Mouse (Mus musculus): ENCODE measurements around the gene Camta1. TPM values are rescaled to one million over a fixed set of nuclear protein-coding genes. Genes with fewer than 3 reads are reported as not detected.

Gene Camta1
- polyA plus RNA-seq, 1 experiment from 2014 or later = 171 TPM

DNA sequence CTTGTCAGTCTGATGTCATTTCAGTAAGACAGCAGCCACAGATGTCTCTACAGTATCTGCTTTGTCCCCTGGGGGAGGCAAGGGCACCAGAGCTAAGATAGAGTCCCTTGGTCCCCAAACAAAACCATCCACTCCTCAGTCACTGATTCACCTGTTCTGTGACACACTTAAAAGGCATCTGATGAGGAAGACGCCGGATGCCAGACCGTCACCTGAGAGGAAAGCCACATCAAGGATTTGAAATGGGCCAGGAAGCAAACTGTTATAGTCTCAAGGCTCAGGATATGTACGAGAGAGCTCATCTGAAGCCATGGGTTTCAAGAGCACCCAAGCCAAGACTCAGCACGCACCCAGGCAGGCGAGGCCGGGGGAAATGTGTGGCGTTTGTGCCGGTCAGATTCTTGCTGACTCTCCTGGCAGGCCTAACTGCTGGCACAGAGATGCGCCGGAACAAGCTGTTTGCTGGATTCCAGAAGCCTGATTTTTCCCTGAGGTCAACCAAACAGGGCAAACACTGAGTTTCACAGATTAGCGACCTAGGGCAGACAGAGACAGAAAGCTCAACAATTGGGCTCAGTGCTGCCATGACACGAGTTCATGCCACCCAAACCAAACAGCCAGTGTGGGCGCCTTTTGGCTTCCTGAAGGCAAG lies 958.5 kb downstream of the Camta1 start:
- H3K27ac ChIP-seq = no peak overlapping the region
- H3K4me2 ChIP-seq (replicated peaks) = no peak overlapping the region
- H3K36me3 ChIP-seq (replicated peaks; ENCODE audit: control insufficient read depth, insufficient read depth) = peaks cover 57% of the 10 kb centered on the region
- 94% methylated on average over 14 of the region's 14 CpGs for WGBS
- no peaks in the 10 kb centered on the region for H3K27me3 ChIP-seq (ENCODE audit: control insufficient read depth, insufficient read depth, low read length)
- no peak for DNase-seq (ENCODE audit: low spot score)
- H3K9me3 ChIP-seq (ENCODE audit: control insufficient read depth, low read length) = no peaks in the 10 kb centered on the region
- H3K4me3 ChIP-seq (replicated peaks; ENCODE audit: low read length) = no peak overlapping the region
- H3K9ac ChIP-seq = no peak overlapping the region
- H3K4me1 ChIP-seq (replicated peaks; ENCODE audit: control insufficient read depth, insufficient read depth, low read length) = no peaks in the 10 kb centered on the region
- no peak for ATAC-seq (ENCODE audit: low FRiP score)

DNA sequence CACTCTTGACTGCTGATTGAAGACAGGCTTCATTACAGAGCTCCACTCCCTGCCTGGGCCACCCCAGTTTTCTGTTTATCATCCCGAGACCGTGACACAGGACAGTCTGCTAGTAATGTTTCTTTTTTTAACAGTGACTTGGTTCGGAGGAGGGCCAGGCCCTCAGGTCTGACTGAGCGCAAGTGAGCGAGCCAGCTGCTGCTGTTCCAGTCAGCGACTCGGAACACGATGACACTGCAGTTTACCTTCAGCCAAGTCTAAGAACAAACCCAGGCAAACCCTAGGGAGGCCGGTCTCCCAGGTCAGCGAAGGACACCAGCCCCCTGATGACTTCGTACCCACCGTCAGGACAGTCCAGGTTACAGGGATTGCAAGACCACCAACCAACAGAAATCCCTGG lies 959.6 kb downstream of the Camta1 start:
- Histone ChIP-seq H3K27ac (no peak overlapping the region), H3K27me3 (ENCODE audit: control insufficient read depth, insufficient read depth, low read length) (no peaks in the 10 kb centered on the region), H3K36me3 (replicated peaks; ENCODE audit: control insufficient read depth, insufficient read depth) (peaks cover 68% of the 10 kb centered on the region), H3K4me2 (replicated peaks) (no peak overlapping the region), H3K4me1 (replicated peaks; ENCODE audit: control insufficient read depth, insufficient read depth, low read length) (no peaks in the 10 kb centered on the region), H3K9me3 (ENCODE audit: control insufficient read depth, low read length) (no peaks in the 10 kb centered on the region), H3K9ac (no peak overlapping the region), H3K4me3 (replicated peaks; ENCODE audit: low read length) (no peak overlapping the region)
- DNase-seq (ENCODE audit: low spot score) = no peak
- ATAC-seq (ENCODE audit: low FRiP score) = no peak
- WGBS = 91% methylated on average over 12 of the region's 12 CpGs

DNA sequence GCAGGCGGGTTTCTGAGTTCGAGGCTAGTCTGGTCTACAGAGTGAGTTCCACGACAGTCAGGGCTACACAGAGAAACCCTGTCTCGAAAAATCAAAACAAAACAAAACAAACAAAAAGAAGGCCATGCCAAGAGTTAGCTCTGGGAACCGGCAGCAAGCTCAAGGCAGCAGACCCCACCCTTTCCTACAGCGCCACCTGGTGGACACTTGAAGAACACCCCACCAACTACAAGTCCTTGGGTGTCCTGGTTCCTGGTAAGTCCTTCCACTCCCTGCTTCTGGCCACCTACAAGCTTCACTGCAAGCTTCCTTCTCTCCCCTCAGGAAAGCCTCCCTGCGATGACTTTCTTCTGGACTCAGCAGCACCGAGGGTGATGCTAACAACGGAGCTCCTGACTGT lies 960.0 kb downstream of the Camta1 start:
- no peak for ATAC-seq (ENCODE audit: low FRiP score)
- peaks cover 73% of the 10 kb centered on the region for H3K36me3 ChIP-seq (replicated peaks; ENCODE audit: control insufficient read depth, insufficient read depth)

DNA sequence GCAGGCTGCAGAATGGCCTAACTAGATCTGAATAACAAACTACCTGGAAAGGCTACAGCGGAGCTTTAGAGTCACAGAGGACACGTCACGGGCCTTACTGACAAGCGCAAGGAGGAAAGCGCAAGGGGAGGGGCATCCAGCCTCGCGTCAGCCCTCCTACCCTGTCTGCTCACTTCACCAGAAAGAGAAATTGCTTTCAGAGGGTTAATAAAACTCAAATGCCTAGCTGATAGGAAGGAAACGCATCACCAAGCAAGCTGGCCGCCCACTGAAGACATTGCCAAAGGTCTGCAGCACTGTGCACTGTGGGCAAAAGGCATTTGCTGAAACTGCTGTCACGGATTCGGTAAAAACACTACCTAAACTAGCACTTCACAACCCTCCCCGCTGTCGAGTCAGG lies 961.2 kb downstream of the Camta1 start:
- Histone ChIP-seq H3K9me3 (ENCODE audit: control insufficient read depth, low read length) (no peaks in the 10 kb centered on the region), H3K4me3 (replicated peaks; ENCODE audit: low read length) (no peak overlapping the region), H3K4me1 (replicated peaks; ENCODE audit: control insufficient read depth, insufficient read depth, low read length) (no peaks in the 10 kb centered on the region), H3K9ac (no peak overlapping the region), H3K27me3 (ENCODE audit: control insufficient read depth, insufficient read depth, low read length) (no peaks in the 10 kb centered on the region), H3K27ac (no peak overlapping the region), H3K4me2 (replicated peaks) (no peak overlapping the region), H3K36me3 (replicated peaks; ENCODE audit: control insufficient read depth, insufficient read depth) (peaks cover 74% of the 10 kb centered on the region)
- 98% methylated on average over 13 of the region's 13 CpGs for WGBS
- ATAC-seq (ENCODE audit: low FRiP score) (no peak), DNase-seq (ENCODE audit: low spot score) (no peak)

More for the DNA sequence above, 960.0 kb downstream of the Camta1 start:
- H3K9ac ChIP-seq = no peak overlapping the region
- 59% methylated on average over 9 of the region's 9 CpGs for WGBS
- H3K9me3 ChIP-seq (ENCODE audit: control insufficient read depth, low read length) = no peaks in the 10 kb centered on the region
- DNase-seq (ENCODE audit: low spot score) = peak; percentile 62
- no peak overlapping the region for H3K4me2 ChIP-seq (replicated peaks)
- no peak overlapping the region for H3K4me3 ChIP-seq (replicated peaks; ENCODE audit: low read length)
- no peaks in the 10 kb centered on the region for H3K27me3 ChIP-seq (ENCODE audit: control insufficient read depth, insufficient read depth, low read length)
- H3K4me1 ChIP-seq (replicated peaks; ENCODE audit: control insufficient read depth, insufficient read depth, low read length) = no peaks in the 10 kb centered on the region
- no peak overlapping the region for H3K27ac ChIP-seq

DNA sequence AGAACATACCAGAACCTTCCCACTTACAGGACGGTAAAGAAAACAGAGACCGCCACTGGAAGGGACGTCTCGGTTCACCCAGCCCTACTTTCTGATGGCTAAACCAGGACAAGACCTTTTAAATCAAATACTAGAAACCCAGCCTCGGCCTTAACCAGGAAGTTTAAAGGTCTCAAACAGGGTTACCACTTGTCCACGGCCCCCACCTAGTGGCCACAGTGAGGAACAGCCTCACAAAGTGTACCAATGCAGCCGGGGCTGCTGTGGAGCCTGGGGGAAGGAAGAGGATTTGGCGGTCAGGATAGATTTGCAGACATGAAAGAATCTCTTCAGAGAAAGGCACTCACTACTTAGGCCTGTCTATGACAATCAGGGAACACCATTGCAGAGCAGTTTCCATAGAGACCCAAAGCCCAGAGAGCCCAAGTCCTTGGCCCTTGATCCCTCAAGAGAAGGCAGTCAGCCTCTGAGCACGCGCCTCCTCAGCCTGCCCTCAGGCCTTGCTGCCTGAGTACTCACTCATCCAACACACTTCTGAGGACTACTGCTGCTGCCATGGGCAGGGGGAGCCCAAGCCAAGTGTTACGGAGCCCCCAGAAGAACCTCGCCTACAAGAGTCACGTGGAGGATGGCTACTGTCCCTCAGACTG lies 962.8 kb downstream of the Camta1 start:
- 61% methylated on average over 13 of the region's 13 CpGs for WGBS
- DNase-seq (ENCODE audit: low spot score) (peak; percentile 77), ATAC-seq (ENCODE audit: low FRiP score) (no peak)
- Histone ChIP-seq H3K4me1 (replicated peaks; ENCODE audit: control insufficient read depth, insufficient read depth, low read length) (no peaks in the 10 kb centered on the region), H3K36me3 (replicated peaks; ENCODE audit: control insufficient read depth, insufficient read depth) (peaks cover 63% of the 10 kb centered on the region), H3K9me3 (ENCODE audit: control insufficient read depth, low read length) (no peaks in the 10 kb centered on the region), H3K4me3 (replicated peaks; ENCODE audit: low read length) (no peak overlapping the region), H3K4me2 (replicated peaks) (no peak overlapping the region), H3K27me3 (ENCODE audit: control insufficient read depth, insufficient read depth, low read length) (no peaks in the 10 kb centered on the region), H3K27ac (no peak overlapping the region), H3K9ac (no peak overlapping the region)

DNA sequence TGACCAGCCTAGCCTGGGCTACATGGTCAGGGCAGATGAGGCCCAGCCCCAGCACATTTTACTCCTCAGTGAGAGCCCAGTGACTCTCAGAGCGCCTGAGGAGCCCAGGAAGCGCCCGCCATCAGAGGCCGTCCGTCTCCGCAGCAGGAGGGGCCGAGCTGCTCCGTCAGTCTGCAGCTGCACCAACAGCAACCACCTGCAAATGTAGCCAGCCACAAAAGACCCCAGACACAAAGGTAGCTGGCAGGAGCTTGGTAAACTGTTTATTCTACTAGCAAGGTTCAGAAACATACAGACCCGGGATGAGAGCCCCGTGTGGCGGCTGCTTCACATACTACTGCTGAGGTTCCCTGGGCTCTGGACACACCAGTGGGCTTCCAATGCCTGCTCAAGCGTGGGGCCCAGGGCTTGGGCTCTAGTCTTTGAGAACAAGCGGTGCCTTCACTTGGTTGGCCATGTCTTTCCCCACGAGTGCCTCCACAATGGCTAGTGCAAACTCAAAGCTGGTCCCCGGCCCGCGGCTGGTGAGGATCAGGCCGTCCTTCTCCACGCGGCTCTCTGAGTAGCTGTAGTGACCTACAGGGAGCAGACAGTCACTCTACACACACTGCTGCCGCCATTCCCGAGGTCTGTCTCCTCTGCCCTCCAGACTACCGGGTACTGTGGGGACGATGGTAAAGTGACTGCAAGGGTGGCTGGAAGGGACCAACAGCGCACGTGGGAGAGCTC lies 964.6 kb downstream of the Camta1 start:
- WGBS = 94% methylated on average over 26 of the region's 26 CpGs
- no peak overlapping the region for H3K9ac ChIP-seq
- no peak for DNase-seq (ENCODE audit: low spot score)
- H3K36me3 ChIP-seq (replicated peaks; ENCODE audit: control insufficient read depth, insufficient read depth) = peaks cover 46% of the 10 kb centered on the region
- no peak overlapping the region for H3K4me2 ChIP-seq (replicated peaks)
- no peak for ATAC-seq (ENCODE audit: low FRiP score)
- H3K4me3 ChIP-seq (replicated peaks; ENCODE audit: low read length) = no peak overlapping the region
- H3K27ac ChIP-seq = no peak overlapping the region
- no peaks in the 10 kb centered on the region for H3K4me1 ChIP-seq (replicated peaks; ENCODE audit: control insufficient read depth, insufficient read depth, low read length)
- H3K9me3 ChIP-seq (ENCODE audit: control insufficient read depth, low read length) = no peaks in the 10 kb centered on the region
- H3K27me3 ChIP-seq (ENCODE audit: control insufficient read depth, insufficient read depth, low read length) = no peaks in the 10 kb centered on the region

DNA sequence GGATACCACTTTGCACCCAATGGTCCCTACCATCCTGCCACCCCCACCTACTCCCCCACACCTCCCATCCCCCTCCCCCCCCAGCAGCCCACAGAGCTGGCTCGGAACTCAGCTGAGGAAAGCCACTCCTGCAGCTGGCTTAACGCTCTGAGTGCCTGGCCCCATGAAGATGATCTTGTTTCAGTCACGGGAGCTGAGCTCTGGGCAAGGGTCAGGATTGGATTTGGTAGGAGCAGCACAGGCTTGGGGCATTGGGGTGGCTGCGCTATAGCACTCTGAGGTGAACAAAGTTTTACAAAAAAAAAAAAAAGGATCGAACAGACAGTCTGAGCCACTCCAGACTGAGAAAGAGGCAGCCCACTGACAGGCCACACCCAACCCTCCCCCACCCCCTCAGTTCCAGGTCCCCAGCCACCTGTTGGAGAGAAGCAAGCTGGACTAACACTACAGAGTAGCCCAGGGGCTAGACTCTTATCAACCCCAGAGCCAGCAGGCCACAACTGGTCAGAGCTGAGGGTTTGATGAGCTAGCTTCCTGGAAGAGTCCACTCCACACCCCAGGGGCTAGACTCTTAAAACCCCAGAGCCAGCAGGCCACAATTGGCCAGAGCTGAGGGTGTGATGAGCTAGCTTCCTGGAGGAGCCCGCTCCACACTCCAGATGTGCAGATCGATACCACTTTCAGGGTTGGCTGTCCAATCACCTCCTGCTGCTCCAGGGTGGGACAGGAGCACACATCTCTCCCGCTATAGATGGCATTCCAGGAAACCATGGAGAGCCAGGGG lies 966.8 kb downstream of the Camta1 start:
- no peak overlapping the region for H3K4me2 ChIP-seq (replicated peaks)
- WGBS = 78% methylated on average over 8 of the region's 8 CpGs
- H3K36me3 ChIP-seq (replicated peaks; ENCODE audit: control insufficient read depth, insufficient read depth) = peaks cover 35% of the 10 kb centered on the region

DNA sequence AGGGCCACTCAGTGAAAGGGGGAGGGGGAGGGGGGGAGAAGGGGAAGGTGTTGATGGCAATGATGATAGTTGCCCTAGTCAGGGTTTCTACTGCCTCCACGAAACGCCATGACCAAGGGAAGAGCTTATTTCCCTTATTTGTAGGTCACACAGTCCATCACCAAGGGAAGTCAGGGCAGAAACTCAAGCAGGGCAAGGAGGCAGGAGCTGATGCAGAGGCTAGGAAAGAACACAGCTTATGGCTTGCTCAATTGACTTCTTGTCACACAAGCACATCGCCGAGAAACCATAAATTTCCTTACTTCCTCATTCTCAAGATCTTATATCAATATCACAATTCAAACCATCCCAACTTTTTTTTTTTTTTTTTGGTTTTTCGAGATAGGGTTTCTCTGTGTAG lies 970.4 kb downstream of the Camta1 start:
- 82% methylated on average over 5 of the region's 5 CpGs for WGBS
- DNase-seq (ENCODE audit: low spot score) (no peak), ATAC-seq (ENCODE audit: low FRiP score) (no peak)
- no peak overlapping the region for H3K27ac ChIP-seq
- no peaks in the 10 kb centered on the region for H3K9me3 ChIP-seq (ENCODE audit: control insufficient read depth, low read length)
- H3K4me3 ChIP-seq (replicated peaks; ENCODE audit: low read length) = no peak overlapping the region
- H3K4me1 ChIP-seq (replicated peaks; ENCODE audit: control insufficient read depth, insufficient read depth, low read length) = no peaks in the 10 kb centered on the region
- no peak overlapping the region for H3K4me2 ChIP-seq (replicated peaks)
- no peaks in the 10 kb centered on the region for H3K27me3 ChIP-seq (ENCODE audit: control insufficient read depth, insufficient read depth, low read length)
- peaks cover 4% of the 10 kb centered on the region for H3K36me3 ChIP-seq (replicated peaks; ENCODE audit: control insufficient read depth, insufficient read depth)
- no peak overlapping the region for H3K9ac ChIP-seq

More for the DNA sequence above, 966.8 kb downstream of the Camta1 start:
- Histone ChIP-seq H3K9ac (no peak overlapping the region), H3K4me3 (replicated peaks; ENCODE audit: low read length) (no peak overlapping the region), H3K4me1 (replicated peaks; ENCODE audit: control insufficient read depth, insufficient read depth, low read length) (no peaks in the 10 kb centered on the region), H3K27me3 (ENCODE audit: control insufficient read depth, insufficient read depth, low read length) (no peaks in the 10 kb centered on the region), H3K27ac (no peak overlapping the region), H3K9me3 (ENCODE audit: control insufficient read depth, low read length) (no peaks in the 10 kb centered on the region)
- DNase-seq (ENCODE audit: low spot score) (no peak), ATAC-seq (ENCODE audit: low FRiP score) (no peak)

DNA sequence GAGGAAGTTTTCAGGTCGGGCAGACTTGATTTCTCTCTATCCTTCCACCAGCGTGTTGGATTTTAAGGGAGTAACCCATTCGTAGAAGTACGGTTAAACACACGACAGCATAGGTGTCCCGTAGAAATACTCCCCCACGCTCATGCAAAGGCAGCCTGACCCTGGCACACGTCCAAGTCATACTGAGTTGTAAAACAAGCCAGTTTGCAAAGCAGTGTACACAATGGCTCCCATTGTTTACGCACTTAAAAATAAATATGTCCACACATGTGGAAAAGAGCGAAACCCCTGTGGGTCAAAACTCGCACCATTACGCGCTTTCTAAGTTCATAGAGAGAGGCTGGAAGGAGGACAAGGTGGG lies 971.7 kb downstream of the Camta1 start:
- H3K9ac ChIP-seq = no peak overlapping the region
- ATAC-seq (ENCODE audit: low FRiP score) = no peak
- DNase-seq (ENCODE audit: low spot score) = no peak
- no peaks in the 10 kb centered on the region for H3K36me3 ChIP-seq (replicated peaks; ENCODE audit: control insufficient read depth, insufficient read depth)
- H3K4me3 ChIP-seq (replicated peaks; ENCODE audit: low read length) = no peak overlapping the region
- peak overlapping the region; percentile 15 for H3K4me2 ChIP-seq (replicated peaks)
- 49% methylated on average over 13 of the region's 13 CpGs for WGBS
- no peaks in the 10 kb centered on the region for H3K4me1 ChIP-seq (replicated peaks; ENCODE audit: control insufficient read depth, insufficient read depth, low read length)
- H3K27me3 ChIP-seq (ENCODE audit: control insufficient read depth, insufficient read depth, low read length) = no peaks in the 10 kb centered on the region
- H3K27ac ChIP-seq = 0 out of 2 replicates have a peak overlapping the region, but pooled peaks have one; percentile 12
- no peaks in the 10 kb centered on the region for H3K9me3 ChIP-seq (ENCODE audit: control insufficient read depth, low read length)
